Mouse (Mus musculus) kidney, postnatal 36 days (tissue): ENCODE results near the gene Wwtr1.

Source experiments
- DNase-seq, 2 experiments: peaks; one replicate each; pipeline ENCODE4 v3.0.0; 2021 to 2022; ENCODE audit warnings: mixed read lengths in 2 of 2

Gene Wwtr1

DNA sequence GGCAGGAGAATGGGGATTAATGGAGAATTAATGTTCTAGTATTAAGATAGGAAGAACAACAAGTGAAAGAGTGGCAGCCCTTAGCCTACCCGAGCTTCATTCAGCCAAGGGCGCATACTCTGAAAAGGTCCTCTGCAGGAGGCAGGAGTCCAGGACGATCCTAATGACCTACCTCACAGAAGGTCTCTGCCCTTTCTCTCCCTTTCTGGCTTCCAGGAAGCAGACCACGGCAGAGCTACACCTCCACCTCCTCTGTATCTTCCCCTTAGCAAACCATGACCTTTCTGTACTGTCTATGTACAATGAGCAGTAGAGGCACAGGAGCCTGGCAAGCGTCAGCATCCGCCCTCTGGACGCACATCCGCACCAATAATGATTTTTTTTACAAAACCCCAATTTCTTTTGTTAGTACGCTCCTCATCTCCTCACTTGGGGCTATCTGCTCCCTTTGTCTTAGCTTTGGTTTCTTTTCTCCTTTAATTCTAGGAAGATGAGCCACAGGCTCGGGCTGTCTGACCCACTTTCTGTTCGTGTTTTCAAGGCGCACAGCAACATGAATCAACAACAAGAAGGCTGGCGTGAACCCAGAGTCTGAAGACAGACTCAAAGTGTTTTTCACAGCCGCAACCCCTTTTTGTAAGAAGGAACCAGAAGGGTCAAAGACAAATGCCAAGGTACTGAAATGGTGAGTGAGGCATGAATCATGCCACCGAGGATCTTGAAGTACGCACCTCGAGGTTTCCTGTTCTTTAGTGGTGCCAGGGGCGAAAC, 63.7 kb downstream of the Wwtr1 start:
- peak; percentile 38 to 62 for DNase-seq

DNA sequence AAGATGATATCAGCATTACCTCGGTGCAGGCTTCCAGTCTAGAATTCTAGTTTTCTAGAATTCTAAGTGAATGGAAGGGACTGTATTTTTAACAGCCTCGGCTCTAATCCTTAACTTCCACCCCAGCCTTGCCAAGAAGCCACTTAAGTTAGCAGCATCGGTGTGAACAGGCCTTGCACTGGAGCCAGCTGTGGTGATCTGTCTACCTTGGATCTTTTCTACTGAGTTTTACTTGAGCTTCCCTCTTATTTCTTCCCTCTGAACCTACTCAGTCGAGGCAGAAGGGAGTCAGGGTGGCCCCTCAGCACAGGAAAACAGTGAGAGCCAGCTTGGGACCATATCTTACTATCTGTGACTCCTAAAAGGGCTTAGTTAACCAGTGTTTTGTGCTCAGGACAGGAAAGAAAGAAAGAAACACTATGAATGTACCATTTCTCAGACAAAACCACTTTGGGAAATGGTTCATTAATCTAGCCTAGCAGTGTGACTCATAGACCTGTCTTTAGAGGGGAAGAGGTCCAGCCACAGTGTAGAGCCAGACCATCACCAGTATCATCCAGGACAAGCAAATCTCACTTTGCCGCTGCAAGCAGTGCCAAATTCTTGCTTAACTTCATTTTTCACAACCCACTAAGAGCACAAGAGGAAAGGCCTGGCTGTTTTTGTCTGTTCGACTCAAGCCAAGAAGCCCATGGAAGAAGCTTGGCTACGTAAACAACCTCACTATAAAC, 65.6 kb downstream of the Wwtr1 start:
- DNase-seq: peak; percentile 21 to 48

DNA sequence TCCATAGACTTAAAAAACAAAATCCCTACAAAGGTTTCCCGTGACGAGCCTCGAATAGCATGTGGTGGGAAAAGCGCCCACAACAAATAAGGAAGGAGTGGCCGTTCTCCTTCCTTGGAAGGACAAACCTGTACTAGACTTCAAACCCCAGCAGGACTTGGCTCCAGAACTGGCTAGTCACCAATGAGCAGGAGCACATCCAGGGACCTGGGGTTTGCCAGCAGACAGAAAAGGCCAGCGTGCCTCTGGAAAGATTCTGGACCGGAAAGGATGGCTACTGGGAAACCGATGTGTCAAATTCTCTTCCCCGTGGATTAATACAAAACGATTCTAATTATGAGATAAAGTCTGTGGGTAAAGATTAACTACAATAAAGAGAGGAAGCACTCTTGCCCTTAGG, 69.7 kb downstream of the Wwtr1 start:
- peak; percentile 56 to 62 for DNase-seq

DNA sequence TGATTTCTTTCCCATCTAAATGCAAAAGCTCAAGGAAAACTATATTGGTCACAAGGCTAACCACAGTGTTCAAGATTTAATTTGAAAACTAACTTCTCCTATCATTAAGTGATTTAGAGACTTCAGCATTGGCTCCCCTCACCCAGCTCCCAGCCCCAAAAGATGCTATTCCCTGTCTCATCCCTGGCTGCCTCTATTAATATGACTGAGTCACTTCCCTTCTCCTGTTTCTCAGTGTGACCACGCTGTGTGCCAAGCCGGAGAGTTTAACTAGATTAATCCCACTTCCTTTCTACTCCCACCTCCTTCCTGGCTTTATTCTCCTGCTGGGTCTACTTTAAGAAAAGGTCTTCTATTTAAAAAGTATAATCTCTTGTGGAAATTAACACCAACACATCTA, 71.0 kb downstream of the Wwtr1 start:
- peak; percentile 52 to 63 for DNase-seq

DNA sequence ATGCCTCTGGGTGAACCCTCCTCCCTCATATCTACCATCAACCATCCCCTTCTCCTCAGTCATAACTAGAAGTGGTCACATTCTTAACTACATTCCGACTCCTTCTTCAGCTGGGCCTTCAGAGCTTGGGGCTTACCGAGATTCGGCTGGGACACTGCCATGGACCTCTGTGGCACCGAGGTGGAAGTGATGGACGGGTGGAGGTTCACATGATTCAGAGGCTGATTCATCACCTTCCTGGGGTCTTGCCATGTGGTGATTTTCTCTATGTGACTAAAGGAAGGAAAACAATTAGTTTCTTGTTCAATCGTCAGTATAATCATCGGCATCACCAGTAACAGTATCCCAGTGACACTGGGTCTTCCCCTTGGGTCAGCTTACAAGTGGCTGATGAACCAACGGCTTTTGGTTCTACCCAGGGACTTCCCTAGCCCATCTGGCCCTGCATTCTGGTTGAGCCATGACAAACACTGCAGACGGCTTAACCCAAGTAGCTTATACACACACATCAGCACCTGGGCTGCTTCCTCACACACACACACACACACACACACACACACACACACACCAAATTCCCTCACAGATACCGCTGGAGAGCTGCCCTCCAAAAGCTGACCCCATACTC, 74.0 kb downstream of the Wwtr1 start:
- DNase-seq: no peak

DNA sequence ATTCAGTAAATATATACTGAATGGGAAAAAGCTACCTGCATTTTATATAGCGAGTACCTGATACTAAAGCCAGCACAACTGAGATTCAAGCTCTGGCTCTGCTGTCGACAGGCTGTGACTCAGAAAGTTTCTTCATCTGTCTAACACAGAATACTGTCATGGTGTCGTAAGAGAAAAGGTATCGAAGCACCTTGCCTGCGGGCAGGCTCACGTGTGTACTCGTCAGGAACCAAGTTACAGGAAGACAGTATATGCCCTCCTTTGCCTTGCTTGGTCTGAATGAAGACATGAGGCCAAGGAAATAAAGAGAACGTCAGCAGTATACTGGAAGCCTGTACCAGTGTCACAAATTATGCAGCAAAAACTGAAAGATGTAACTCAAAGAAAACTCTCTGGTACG, 74.9 kb downstream of the Wwtr1 start:
- no peak for DNase-seq

DNA sequence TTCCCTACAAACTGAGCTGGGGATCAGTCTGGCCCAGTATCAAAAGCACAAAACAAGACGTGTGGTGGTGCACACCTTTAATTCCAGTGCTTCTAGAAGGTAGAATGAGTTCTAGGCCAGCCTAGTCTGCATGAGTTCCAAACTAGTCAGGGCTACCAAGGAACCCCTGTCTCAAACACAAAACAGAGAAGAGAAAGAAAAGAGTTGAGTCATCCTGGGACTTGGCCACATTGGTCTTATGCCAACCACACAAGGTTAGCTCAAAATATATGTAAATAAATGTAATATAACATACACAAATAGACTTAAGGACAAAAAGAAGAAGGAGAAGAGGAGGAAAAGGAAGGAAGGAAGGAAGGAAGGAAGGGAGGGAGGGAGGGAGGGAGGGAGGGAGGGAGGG, 77.9 kb downstream of the Wwtr1 start:
- DNase-seq: no peak

DNA sequence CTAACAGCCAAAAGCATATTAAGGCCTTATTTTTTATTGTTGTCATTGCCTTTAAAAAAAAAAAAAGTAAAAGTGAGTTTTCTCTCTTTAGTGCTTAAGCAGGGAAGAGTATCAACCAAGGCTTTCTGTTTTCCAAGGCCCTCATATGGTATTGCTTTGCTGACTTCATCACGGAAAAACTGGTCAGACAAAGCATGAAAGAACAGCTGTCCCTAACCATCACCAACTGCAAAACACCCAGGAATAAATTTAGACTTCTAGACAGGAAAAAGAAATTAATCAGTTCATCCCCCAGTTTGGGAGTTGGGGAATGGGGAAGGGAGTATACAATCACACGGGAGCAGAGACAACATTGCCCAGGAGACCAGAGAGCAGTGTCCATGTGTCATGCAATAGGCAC, 79.3 kb downstream of the Wwtr1 start:
- DNase-seq: no peak

DNA sequence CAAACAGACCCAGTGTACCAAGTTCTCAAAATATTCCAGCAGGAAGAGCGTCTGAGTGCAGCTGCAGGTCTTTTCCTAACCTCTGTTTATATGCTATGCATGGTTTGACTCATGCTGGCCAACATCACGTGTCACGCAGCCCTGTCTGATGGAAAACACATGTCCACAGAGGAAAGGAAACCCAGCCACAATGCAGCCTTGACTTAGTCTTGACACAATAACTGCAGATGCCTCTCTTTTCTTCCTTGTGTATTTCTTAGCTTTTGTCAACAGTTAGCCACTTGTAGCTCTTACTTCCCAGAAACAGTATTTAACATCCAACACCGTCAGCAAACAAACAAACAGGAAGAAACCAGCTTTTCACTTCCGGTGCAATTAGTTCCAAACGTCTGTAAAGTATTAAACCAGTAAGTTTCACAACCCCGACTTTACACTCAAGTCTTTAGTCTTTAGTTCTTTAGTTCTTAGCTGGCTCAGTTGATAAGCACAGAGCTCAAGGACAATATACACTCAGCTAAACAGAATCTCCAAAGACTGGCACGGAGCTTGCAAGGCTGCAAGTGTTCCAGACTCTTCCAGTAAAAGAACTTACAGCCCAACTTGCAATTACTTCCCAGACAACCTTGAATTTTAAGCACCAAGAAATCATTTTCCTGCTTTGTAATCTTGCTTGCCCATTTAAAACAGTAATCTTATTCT, 88.1 kb downstream of the Wwtr1 start:
- peak; percentile 65 to 66 for DNase-seq

DNA sequence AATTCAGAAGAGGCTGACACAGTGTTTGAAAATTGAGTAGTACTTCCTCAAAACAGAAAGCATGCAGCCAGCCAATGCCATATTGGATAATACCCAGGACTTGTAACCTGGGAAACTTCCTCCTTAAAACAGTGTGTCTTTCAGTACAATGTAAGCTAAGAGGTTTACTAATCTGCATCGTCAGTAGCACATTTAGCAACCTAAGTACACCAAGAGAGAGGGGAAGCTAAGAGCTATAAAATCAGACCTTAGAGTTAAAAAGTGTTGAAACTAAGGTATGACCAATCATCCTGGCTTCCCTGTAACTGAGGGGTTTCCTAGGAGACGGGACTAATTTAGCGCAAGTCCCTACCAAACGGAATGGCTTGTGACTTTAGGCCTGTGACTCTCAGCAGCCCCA, 89.6 kb downstream of the Wwtr1 start:
- no peak for DNase-seq

DNA sequence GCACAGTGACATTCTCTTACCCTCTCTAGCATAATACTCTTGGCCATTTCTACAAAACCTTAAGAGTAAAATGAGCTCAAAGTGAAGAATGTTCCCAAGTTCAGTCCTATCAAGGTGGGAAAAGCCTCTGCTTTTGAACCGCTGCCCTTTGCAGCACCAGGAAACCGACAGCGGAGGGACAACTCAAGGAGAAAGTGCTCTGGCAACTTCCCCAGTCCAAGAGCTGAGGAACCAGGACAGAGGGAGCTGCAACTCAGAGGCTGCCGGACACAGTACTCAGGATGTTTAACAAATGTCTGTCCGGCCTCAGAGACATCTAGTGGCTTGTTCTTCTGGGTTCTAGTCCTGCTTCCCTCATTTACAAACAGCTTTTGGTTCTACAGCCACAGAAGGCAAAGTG, 93.7 kb downstream of the Wwtr1 start:
- DNase-seq: peak in 1 of 2 experiments; percentile 34

DNA sequence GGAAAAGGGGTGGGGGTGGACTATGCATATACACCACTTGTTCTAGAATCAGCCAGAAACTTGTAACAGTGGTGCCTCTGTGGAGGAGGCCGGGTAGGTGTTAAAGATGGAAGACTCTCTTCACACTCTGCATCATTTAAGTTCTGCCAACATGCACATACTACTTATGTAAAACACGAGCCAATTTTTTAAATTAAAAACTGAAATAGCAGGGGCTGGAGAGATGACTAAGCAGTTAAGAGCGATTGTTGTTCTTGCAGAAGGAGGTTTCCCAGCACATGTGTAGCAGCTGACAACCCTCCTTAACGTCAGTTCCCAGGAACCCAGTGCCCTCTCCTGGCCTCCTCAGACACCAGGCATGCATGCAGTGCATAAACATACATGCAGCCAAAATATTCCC, 95.1 kb downstream of the Wwtr1 start:
- no peak for DNase-seq

DNA sequence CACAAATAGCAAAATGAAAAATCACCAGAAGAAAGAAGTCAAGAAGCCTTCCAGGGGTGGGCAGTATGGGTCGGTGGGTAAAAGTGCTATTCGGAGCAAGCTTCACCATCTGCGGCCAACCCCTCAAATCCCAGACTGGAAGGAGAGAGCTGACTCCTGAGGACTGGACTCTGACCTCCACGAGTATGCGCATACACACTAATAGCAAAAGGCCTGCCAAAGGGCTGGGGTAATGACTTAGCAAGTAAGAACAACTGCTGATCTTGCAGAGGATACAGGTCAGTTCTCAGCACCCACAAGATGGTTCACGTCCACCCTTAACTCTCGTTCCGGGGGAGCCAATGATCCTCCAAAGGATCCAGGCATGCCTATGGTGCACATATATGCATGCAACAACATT, 101.3 kb downstream of the Wwtr1 start:
- DNase-seq: peak; percentile 75 to 87

DNA sequence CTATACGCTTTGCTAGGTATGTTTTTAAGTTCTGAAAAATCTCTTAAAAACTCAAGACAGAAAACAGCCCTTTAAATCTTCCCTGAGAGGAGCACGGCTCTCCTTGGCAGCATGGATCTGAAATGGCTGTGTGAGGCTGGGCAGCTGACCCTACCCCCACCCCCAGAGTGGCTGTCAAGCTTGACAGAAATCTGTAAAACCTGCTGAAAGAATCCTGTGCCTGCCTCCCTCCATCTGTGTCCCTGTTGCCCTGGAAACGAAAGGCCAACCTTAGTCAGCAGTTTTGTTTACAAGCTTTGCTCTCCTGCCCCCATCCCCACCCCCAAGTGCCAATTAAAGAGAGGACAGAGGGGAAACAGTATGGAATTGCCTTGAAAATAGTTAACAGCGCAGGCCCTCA, 103.3 kb downstream of the Wwtr1 start:
- peak; percentile 59 to 62 for DNase-seq

DNA sequence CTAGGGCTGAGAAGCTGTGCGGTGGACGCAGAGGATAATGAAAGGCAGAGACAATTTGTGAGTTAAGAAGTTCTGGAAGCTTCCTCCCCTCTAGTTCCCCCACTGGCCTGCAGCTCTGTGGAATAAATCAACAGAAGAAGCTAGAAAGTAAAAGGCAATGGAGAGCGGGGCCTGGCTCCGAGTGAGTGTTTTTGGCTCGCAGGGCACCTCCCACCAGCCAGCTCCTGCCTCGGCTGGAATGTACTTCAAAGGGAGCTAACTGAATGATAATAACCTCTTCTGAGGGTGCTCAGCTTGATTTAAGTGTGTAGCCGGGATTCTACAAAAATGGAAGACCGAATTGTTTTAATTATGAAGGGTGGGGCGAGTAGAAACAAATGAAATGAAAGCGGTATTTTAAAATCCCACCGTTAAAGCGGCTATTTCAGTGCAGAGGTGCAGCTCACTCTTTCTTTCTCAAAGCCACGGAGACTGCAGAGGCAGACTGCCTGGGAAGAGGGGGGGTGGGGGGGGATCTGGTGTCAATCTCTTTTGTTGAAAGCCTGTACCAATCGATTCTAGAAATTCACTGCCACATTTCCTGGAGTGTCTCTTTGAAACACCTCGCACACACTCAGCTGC, 104.6 kb downstream of the Wwtr1 start:
- peak; percentile 36 to 49 for DNase-seq

DNA sequence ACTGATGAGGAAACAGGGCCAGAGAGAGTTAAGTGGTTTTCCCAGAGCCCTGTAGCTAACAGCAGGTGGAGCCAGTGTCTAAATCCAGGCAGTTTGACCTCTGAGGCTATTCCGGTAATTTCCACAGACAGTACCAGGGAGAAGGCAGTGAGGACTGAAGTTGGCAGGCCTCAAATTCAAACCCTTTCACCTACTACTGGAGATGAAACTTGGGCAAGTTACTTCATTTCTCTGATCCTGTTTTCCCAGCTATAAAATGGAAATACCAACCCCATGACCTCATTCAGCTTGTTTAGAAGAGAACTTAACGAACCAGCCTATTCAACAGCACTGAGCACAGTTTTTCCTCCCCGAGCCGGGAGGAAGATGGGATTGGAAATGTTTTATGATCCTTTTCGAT, 105.4 kb downstream of the Wwtr1 start:
- DNase-seq: peak; percentile 74 to 79

DNA sequence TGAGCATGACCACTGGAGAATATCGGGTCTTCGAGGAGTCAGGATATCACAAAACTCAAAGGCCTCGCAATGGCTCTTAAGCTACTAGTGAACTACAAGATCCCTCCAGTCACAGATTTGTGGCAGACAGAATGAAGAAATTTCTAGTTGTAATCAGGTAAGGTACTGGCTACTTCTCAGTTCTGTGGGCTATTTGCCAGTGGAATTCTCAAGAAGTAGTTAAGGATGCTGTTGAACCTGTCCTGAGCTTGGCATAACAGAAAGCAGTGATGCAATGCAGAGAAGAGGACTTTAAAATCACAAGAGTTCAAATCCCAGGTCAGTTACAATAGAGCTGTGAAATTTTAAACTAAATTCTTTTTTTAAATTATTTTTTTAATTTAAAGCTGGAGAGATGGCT, 106.4 kb downstream of the Wwtr1 start:
- DNase-seq: no peak

DNA sequence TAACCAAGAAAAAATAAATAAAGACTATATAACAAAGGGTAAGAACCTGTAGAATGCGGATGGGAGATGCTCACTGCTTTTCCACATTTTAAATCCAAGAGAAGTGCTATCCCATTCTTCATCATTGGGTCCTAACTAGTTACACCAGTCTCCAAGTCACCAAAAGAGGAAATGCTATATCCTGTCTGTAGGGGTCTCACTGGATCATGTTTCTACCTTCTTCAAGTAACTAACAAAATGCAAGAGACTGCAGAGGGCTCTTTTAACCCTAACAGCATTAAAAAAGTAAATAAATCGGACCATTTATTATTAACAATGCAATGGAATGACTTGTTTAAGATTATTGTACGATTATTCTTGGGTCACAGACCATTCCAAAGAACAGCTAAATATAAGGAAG, 109.4 kb downstream of the Wwtr1 start:
- peak in 1 of 2 experiments; percentile 34 for DNase-seq

DNA sequence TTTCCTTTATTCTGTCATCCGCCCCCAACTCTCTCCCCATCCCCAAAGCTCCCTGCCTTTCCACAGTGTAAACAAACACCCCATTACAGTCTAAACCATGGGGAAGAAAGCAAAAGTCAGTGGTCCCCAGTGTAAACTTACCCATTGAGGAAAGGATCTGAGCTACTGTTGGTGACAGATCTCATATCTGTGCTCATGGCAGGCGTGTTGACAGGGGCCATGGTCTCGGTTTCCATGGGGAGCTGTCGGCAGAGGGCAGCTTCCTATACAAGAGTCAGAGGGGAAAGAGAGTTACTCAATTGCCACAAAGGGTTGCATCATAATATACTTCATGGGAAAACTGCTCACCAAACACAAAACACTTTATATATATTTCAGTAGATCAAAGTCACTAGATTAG, 112.4 kb downstream of the Wwtr1 start:
- DNase-seq: no peak

DNA sequence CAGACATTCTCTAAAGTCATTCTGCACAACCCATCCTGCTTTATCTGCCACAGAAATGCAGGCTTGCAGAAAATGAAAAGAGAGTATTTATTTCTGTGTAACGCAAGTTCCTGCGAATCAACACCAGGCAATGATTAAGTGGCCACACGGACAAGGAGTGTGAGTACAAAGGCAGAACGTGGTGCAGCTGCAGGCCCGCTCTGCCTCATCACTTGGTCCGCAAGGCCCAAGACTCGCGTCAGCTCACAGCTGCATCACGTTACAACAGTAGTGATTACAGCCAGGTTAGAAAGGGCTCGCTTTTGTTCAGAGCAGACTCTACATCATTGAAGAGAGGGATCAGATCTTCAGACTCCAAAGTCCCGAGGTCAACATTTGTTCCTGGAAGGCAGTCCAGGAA, 117.1 kb downstream of the Wwtr1 start:
- no peak for DNase-seq

DNA sequence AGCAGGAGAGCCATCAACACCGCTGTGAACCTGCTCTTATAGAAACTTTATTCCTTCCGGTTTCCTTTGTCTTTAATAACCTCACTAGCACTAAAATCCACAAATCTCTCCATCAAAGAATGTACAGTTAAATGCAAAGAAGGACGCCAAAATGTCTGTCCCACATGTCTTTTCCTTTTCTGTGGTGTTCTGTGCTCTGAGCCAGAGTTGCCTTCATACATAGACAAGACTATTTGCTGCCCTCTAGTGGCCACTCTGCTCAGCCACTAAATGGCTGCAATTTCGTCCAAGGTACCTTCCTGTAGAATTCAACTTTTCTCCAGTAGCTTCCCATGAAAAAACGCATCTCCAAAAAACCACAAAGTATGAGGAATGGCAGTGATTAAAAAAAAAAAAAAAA, 127.3 kb downstream of the Wwtr1 start:
- peak; percentile 83 to 86 for DNase-seq

DNA sequence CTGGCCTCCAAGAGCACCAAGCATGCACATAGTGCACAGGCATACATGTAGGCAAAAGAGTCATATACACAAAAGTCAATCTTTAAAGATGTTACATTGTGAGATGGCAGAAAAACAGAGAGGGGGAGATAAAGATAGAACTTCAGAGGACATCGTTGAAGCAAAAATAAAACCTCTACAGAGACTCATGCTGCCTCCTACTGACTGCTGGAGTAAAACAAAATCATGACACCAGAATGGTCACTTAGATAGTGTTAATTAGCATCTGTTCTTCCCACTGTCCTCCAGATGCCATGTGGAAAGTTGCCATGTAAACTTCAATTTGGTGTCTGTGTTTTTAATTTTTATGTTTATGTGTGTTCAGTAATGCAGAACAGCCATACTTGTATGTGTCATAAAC, 127.8 kb downstream of the Wwtr1 start:
- DNase-seq: no peak

DNA sequence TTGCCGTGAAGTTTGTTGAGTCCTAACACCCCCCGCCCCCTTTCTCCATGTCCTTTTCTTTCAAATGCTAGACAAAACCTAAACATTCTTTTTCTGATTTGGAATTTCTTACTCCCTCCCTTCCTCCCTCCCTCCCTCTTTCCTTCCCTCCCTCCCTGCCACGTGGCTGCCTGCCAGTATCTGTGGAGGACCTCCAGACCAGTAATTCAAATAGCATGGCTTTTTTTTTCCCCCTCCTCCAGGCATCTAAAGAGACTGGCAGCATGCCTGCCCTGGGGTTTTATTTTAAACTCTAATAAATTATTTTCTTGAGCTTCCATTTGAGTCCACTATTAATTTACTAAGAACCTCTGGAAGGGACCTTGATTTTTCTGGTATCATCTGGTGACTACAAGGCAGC, 130.0 kb downstream of the Wwtr1 start:
- DNase-seq: peak; percentile 74
